Mouse (Mus musculus) adrenal gland, postnatal 36 days (tissue): ENCODE data around the gene Itga4. TPM values are rescaled to one million over a fixed set of nuclear protein-coding genes. Genes with fewer than 3 reads are reported as not detected.

Experiments used
- DNase-seq, 2 experiments: peaks; one replicate each; pipeline ENCODE4 v3.0.0; 2021; ENCODE audit warnings: mixed read lengths in 1 of 2
- total RNA-seq, 2 experiments: library from RNA; stranded (reverse); gene quantifications; 2 replicates each; pipeline ENCODE4 v1.2.3; 2021

Itga4 gene
- total RNA-seq, 2 experiments from 2014 or later, result 1.1 to 2.3 TPM

DNA sequence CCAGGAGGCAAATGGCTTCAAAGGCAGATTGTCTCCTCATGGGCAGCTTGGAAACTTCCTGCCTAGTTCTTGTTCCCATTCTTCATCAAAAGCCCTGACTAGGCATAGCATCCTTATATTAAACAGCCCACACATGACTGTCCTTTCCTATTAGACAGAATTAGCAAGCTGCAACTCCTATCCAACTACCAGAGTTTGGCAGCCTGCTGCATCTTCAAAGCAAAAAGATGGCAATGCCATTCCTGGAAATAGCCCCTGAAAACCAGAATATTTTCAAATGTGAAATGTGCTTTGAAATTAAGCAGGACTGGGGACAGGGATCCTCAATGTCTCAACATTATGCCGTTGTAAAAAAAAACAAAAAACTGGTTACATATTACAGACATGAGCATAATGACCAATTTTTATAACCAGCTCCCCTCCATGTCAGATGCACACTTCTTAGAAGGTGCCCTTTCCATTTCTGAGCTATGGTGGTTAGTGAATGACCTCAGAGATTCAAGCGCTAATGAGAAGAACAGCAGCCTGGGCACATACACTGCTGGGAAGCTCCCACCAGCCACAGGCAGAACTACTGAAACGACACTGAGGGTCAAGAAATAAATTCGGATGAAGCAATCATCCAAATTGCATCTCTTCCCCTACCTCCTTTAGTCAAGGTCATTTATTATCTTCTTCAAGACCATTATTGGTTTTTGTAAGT lies 97.0 kb downstream of the Itga4 start:
- DNase-seq, result no peak

DNA sequence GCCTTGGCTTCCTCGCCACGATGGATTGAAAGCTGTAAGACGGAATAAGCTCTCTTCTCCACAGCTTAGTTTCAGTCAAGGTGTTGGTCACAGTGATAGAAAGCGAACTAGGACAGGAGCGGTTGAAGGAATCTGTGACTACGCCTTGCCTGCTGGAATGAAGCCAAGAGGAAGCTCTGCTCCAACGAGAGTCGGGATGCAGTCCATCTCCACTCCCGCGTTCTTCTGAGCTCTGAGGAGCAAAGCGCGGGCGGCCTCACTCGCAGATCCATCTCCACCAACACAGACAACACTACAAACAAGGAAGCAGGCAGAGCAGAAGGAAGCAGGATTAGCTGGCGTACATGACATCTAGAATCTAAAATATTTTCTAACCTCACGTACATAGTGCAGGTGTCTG lies 99.5 kb downstream of the Itga4 start:
- no peak for DNase-seq

DNA sequence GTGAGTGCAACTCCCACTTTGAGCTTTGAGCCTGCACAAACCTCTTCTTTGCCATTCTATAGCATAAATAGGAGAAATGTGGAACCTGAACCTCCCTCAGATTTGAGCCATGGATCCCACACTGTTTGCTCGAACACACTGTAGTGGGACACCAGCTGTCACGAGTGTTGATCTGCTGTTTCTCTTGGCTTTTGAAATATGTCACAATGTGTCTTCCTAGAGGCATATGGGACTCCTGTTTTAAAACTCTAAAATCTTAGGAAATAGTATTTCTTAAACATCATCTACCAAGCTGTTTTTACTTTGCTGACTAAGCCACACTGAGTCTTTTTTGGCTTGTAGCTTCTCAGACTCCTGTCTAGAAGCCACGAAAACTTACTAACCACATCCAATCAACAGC lies 102.6 kb downstream of the Itga4 start:
- DNase-seq, result no peak

DNA sequence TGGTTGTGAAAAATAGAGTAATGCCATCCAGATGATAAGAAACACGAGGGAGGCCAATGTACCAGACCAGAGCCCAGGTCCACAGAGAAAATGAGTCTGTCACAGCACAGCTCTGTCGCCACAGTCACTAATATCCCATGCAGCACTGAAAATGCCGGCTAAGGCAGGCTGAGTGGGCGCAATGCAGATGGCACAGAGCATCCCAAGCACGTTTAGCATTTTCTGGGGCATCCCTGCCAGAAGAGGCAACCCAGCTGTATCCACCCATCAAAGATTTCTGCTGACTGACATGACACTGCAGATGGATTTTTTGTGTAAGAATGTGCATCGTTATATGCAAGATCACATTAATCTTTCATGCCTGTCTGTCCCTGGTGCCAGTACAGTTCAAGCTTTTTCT lies 106.8 kb downstream of the Itga4 start:
- no peak for DNase-seq

DNA sequence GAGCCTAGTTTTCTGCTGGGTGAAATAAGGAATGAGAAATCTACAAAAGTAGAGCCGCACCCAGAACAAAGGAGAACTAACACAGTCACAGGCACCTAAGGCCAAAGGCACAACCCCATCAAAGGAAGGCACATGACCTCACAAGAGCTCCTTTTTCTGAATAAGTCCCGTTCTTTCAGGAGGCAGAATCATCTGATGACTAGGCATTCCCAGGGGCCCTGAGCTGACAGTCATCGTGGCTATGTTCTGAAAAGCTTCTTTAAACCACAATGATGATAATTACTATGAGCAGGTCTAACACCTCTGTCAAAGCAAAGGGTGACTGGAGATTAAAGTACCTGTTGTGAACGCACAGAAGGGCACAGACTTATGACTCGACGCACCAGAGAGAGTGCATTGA lies 108.7 kb downstream of the Itga4 start:
- no peak for DNase-seq

DNA sequence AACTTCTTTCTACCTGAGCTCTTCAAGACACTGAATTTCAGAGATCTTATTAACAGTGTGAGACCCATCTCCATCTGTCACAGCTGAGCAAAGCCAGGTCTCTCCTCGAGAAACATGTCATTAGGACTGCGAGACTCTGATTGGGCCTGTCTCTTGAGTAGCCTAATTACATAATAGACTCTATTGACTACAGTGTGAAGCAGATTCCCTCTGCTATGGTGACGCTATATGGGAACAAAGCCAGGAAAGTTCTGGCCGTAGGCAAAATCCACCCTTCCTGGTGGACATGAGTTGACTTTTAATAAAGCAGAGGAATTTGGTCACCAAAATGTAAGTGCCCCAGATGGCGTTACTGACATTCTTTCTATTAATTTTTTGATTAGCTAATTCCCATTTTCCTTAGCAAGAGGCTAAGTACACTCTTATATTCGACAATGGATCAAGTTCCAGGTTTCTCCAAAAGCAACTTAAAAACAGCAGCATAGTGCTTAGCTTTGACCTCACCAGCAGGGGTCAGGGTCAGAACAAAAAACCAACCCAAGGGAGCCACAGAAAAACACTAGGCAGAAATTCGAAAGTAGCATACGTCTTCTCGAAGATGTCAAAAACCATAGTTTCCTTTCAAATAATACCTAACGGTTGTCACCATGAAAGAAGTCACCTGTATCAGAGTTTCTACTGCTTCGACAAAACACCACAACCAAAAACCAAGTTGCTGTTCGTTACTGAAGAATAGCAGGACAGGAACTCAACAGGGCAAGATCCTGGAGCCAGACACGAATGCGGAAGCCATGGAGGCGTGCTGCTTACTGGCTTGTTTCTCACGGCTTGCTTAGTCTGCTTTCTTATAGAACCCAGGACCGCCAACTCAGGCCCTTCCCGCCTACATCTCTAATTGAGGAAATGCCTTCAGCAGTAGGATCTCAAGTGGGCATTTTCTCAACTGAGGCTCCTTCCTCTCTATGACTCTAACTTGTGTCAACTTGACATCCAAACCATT lies 112.5 kb downstream of the Itga4 start:
- DNase-seq, result no peak

DNA sequence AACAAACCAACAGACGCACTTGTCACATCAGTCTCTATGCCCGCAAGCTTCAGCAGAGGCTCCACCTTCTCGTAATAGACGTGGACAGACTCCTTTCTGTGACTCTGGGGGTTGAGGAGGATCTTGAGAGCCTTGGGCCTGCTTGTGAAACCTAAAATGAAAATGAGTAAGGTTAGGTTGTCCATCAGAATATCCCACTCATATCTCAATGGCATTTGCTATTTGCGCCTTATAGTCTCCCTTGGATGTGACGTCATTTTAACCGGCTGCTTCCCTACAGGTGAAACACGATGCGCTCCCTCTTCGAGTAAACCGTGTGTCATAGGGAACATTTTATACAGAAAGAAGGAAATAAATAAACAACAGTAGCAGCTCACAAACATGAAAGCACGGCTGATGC lies 113.4 kb downstream of the Itga4 start:
- no peak for DNase-seq

DNA sequence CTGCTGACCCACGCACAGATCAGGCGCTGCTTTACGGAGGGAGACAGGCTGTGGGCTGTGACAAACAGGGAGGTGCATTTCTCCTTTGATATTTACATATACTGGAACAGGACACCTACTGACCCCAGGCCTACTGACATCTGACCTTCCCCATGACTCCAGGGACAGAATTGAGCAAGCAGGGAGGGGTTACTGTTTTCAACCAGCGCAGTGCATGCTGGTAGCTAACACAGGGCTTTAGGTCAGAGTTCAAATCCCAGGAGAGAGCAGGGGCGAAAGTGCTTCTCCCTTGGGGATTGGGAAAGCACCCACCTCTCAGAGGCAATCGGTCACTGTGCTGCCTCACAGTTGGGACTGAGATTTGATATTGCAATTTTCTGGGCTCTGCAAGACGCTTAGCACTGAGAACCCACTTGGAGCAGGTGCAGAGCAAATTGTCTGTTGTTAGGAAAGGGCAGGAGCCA lies 113.9 kb downstream of the Itga4 start:
- peak; percentile 5 to 45 for DNase-seq

DNA sequence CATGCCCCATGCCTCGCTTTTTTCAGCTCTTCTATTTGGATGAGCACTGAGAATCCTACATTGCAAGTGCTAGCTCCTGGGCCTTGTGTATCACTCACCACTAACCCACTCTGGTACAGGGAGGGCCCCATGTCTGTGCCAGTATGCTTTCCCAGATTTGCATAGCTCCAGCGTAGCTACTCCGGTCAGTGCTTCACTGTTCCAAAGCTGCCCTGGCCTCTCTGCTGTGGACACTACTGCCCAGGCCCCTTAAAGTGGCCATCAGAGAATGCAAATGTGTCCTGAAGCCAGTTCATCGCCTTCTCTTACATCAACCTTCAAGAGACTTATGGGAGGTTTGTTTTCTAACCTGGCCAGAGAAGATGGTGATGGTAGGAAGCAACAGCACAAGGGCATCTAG lies 114.7 kb downstream of the Itga4 start:
- DNase-seq, result no peak

DNA sequence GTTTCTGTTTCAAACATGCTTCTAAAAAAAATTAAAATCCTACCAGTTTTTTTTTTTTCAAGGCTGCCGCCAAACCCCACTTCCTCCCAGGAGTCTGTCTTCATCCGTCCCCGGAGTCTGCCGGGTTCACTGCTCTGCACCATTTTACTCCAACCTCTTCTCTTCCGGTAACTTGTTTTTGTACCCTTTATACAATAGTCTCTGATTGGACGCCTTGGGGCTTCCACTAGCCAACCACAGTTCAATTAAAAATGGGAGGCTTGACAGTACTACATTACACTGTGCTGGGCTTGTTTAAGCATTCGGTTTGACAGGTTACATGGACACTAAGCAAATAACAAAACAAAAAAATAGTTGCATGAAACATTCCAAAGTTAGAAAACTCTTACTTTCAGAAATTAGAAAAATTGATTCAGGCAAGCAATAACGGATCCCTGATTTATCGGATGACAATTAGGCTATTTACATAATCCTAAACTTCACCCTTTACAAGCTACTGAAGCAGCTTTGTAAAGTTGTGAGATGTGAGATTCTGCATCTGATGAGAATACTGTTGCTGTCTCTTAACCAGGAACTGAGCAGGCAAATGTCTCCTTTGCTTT lies 115.6 kb downstream of the Itga4 start:
- peak in 1 of 2 experiments; percentile 12 for DNase-seq

DNA sequence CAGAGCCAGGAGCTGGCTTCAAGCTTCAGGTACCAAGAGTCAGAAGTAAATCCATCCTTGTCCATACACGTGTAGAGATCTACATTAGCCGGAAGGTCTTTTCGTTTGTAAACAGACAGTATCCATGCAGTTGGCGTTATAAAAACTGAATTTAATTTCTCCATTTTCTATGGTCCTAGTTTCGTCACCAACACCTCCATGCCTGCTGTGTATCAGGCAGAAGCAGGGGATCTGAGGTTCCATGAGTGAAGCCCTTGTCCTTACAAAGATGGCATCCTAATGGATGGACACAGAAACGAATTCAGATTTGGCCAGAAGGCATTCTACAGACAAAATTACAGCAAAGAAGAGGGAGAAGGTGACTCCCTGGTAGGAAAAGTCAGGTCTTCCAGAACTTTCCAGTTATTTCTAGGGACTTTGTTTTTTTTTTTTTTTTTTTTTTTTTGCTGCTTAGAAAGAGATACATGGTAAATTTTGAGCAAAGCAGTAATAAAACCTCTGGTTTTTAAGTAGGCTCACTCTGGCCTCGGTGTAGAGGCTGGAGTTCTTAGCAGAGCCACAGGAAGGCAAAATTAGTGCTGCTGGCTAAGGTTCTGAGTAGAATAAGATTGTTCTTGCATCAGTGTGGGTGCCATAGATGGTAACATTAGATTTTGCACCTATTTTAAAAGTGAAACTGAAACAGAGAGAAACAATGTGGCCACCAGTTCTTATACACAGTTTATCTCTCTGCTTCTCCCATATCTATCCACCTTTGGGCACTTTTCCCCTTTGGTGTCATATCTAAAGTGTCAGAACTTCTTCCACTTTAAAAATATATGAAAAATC lies 116.3 kb downstream of the Itga4 start:
- DNase-seq, result no peak

DNA sequence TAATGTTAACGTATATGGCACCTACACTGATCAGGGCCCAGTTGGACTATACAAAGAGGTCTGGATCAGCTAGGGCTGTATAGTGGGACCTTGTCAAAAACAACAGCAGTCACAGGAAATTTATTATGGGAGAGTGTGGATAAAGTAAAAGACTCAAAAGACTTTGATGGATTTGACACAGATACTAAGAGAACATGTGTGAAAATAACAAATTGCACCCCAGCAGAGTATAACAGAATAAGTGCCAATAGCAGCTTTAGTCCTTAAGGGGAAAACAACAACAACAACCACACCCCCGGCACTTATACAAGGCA lies 116.9 kb downstream of the Itga4 start:
- no peak for DNase-seq

DNA sequence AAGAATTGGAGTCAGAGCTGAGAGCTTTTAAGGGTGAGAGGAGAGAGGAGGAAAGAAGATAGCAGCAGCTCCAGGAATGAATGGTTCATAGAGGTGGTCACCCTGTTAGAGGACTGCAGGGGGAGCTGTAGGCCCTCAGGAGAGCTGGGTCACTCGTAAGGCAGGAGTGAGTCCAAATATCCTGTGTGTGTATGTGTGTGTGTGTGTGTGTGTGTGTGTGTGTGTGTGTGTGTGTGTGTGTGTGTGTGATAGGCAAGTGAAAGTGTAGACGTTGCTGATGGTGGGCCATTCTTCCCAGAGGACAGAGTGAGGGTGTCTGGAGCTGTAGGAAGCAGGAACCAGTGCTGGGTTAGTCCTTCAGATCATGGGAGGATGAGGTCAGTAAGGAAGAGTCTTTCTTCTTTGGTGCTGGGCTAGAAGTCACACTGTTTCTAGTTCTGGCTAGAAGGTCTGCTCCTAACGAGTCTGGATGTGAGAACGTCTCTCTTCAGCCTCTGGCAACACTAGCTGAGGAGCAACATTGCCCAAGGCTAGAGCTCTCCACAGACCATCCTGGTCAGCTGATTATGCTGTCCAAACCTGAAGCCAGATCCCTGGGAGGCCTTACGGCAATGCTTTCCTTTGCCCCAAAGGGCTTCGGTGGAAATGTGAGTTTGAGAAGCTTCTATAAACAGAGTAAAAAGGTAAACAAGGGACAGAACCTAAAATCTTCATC lies 117.4 kb downstream of the Itga4 start:
- DNase-seq, result peak; percentile 6 to 11

DNA sequence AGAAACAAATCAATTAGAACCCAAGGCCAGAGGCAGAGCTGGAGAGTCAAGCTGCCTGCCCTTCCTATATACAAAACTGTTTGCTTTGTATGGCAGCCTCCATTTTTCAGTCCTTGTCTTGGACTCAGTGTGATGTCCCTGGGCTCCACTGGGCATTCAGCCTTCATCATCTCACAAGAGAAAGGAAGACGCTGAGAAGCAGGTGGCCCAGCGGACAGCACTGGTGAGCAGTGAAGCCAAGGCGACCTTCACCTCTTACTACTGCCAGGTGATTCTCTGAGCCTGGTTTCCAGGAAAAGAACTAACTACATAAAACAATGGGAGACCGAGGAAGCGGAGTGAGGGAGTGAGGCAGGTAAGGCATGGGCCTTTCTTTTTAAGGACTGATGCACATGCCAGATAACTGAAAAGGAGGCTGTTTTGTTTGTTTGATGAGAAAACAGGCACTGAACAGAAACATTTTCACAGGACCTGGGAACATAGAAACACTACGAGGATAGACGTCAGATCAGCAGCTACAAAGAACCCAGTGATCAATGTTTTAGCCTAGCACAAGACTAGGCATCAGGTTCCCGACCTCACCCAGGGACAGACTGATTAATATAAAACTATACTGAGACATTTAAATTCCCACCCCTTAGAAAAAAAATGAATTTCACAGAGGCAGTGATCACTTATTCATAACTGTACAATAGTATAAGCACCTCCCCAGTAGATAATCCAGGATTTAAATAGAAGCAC lies 123.3 kb downstream of the Itga4 start:
- no peak for DNase-seq

DNA sequence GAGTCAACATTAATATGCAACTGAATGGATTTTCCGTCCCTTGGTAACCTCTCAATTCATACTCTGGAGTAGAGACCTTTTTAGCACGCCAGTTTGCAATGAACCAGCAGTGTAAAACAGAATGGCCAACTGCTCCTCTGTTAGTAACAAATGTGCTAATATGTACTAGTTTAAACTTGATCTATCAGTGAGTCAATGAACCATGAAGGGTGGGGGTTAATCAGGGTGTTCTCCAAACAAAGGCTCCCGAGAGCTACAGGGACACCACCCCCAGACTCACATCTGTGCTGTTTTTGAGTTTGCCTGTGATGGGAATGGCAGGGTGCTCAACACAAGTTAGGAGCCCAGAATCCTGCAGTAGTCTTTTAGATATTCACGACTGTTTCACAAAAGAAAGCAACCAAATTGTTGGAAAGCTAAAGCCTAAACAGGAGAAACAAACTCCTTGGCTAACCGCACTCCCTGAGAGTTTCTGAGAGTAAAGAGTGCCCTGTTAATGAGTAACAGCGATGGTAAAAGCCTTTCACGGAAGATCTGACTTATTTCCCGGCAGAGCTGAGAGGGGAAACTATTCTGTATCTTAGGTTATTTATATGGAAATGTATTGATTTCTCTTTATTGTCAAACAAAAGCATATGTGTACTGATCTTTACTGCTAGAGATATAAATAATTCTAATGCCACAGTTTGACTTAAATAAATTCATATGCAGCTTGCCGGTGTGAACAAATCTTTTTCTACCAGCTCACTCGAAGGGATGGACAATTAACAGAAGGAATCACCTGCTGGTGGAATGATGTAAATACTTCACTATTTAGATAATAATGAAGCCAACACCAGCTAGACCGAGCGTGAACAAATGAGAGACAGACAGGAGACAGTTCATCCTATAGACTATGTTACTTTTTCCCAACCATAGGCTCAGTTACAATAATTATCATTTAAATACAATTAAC lies 124.1 kb downstream of the Itga4 start:
- DNase-seq, result no peak
